ENCODE assay signal across 8 mouse cellular contexts in genomic region chr12:81140594-81141328, GRCm38 (mm10).
DNase-seq lines count a peak whose midpoint lies in the region; ATAC-seq and TF ChIP-seq lines count a peak whose summit lies in the region.

No protein-coding gene starts in this region.

- no peak for TF ChIP-seq CTCF in lung, postnatal 0 days (IDR thresholded peaks at IDR 0.05)

- H3K36me3 ChIP-seq in lung, embryonic 15.5 days: no peaks in the 10 kb centered on the region
- no peaks in the 10 kb centered on the region; the same call in 1 of the 2 replicates for H3K36me3 ChIP-seq in forebrain, embryonic 10.5 days (replicated peaks)
- H3K36me3 ChIP-seq in midbrain, embryonic 14.5 days (ENCODE audit: control insufficient read depth, insufficient read depth, low read length): no peaks in the 10 kb centered on the region
- H3K36me3 ChIP-seq in lung, postnatal 0 days (ENCODE audit: insufficient read depth, low read length): no peaks in the 10 kb centered on the region

- H3K4me2 ChIP-seq in lung, embryonic 15.5 days: no peak overlapping the region
- H3K4me2 ChIP-seq in midbrain, embryonic 14.5 days (ENCODE audit: low read length): no peak overlapping the region
- no peak overlapping the region for H3K4me2 ChIP-seq in lung, postnatal 0 days (replicated peaks; ENCODE audit: low read depth, low read length)

- ATAC-seq in lung, embryonic 15.5 days (ENCODE audit: borderline replicate concordance, extremely low read depth, low FRiP score, low TSS enrichment): peak; percentile 56; the same call in 1 of the 2 replicates
- no peak for ATAC-seq in midbrain, embryonic 14.5 days (ENCODE audit: low FRiP score, low TSS enrichment)
- no peak for ATAC-seq in lung, postnatal 0 days

- WGBS in lung, embryonic 15.5 days: 50% methylated on average over 9 of the region's 9 CpGs
- WGBS in forebrain, embryonic 10.5 days: 25% methylated on average over 9 of the region's 9 CpGs
- WGBS in midbrain, embryonic 14.5 days: 36% methylated on average over 9 of the region's 9 CpGs
- 32% methylated on average over 9 of the region's 9 CpGs for WGBS in lung, postnatal 0 days

- no peaks in the 10 kb centered on the region for H3K27me3 ChIP-seq in lung, embryonic 15.5 days
- peaks cover 61% of the 10 kb centered on the region for H3K27me3 ChIP-seq in forebrain, embryonic 10.5 days (ENCODE audit: poor library complexity, severe bottlenecking)
- no peaks in the 10 kb centered on the region for H3K27me3 ChIP-seq in midbrain, embryonic 14.5 days (ENCODE audit: control insufficient read depth, insufficient read depth, low read length)
- no peaks in the 10 kb centered on the region for H3K27me3 ChIP-seq in lung, postnatal 0 days (replicated peaks; ENCODE audit: insufficient read depth, low read length)

- H3K4me3 ChIP-seq in lung, embryonic 15.5 days: no peak overlapping the region
- H3K4me3 ChIP-seq in forebrain, embryonic 10.5 days: no peak overlapping the region
- no peak overlapping the region for H3K4me3 ChIP-seq in midbrain, embryonic 14.5 days (replicated peaks; ENCODE audit: low read depth, low read length)
- no peak overlapping the region for H3K4me3 ChIP-seq in lung, postnatal 0 days (ENCODE audit: low read depth, low read length)

- H3K27ac ChIP-seq in lung, embryonic 15.5 days: peak overlapping the region; percentile 27; the same call in 1 of the 2 replicates
- peak overlapping the region; percentile 79 for H3K27ac ChIP-seq in forebrain, embryonic 10.5 days
- no peak overlapping the region; the same call in none of the 2 replicates for H3K27ac ChIP-seq in midbrain, embryonic 14.5 days (replicated peaks; ENCODE audit: low read depth, low read length)
- no peak overlapping the region for H3K27ac ChIP-seq in lung, postnatal 0 days (ENCODE audit: low read length)

- TF ChIP-seq EP300 in lung, postnatal 0 days (IDR thresholded peaks at IDR 0.05): no peak

- H3K4me1 ChIP-seq in lung, embryonic 15.5 days: no peaks in the 10 kb centered on the region
- peaks cover 30% of the 10 kb centered on the region for H3K4me1 ChIP-seq in forebrain, embryonic 10.5 days
- H3K4me1 ChIP-seq in midbrain, embryonic 14.5 days (ENCODE audit: control insufficient read depth, insufficient read depth, low read length): peaks cover 7% of the 10 kb centered on the region; the same call in 1 of the 2 replicates
- no peaks in the 10 kb centered on the region for H3K4me1 ChIP-seq in lung, postnatal 0 days (ENCODE audit: insufficient read depth, low read depth, low read length)

- no peak for DNase-seq in lung, postnatal 4 days
- DNase-seq in forebrain, embryonic 10.5 days (ENCODE audit: extremely low spot score, low spot score): peak; percentile 45
- peak; percentile 12 for DNase-seq in layer of hippocampus, adult 9-10 months (ENCODE audit: low spot score)
- DNase-seq in midbrain, embryonic 14.5 days: peak; percentile 45
- no peak for DNase-seq in urinary bladder, postnatal 14 days (ENCODE audit: low spot score)
- DNase-seq in lung, postnatal 0 days (ENCODE audit: low spot score): no peak
- DNase-seq in c-Kit-positive CD71-positive TER-119-positive erythroid progenitor cells, embryonic 14.5 days (ENCODE audit: low spot score): no peak

- no peak overlapping the region for H3K9ac ChIP-seq in lung, embryonic 15.5 days
- H3K9ac ChIP-seq in midbrain, embryonic 14.5 days (replicated peaks; ENCODE audit: low read length): no peak overlapping the region
- no peak overlapping the region for H3K9ac ChIP-seq in lung, postnatal 0 days (replicated peaks; ENCODE audit: low read depth)

- no peaks in the 10 kb centered on the region for H3K9me3 ChIP-seq in lung, embryonic 15.5 days
- no peaks in the 10 kb centered on the region for H3K9me3 ChIP-seq in forebrain, embryonic 10.5 days
- no peaks in the 10 kb centered on the region for H3K9me3 ChIP-seq in midbrain, embryonic 14.5 days (ENCODE audit: control insufficient read depth, low read length)
- no peaks in the 10 kb centered on the region for H3K9me3 ChIP-seq in lung, postnatal 0 days (ENCODE audit: low read length)

Comparison
In these comparisons a context has a peak if more than half of its experiments do, and no peak if none do; other contexts are left out.
1. H3K27ac ChIP-seq: peak in lung, embryonic 15.5 days (single experiment) and forebrain, embryonic 10.5 days (single experiment); none in midbrain, embryonic 14.5 days (single experiment) and lung, postnatal 0 days (single experiment).
2. DNase-seq: peak in forebrain, embryonic 10.5 days (single experiment), layer of hippocampus, adult 9-10 months (single experiment) and midbrain, embryonic 14.5 days (single experiment); none in lung, postnatal 4 days (0 of 2), urinary bladder, postnatal 14 days (single experiment), lung, postnatal 0 days (single experiment) and c-Kit-positive CD71-positive TER-119-positive erythroid progenitor cells, embryonic 14.5 days (single experiment).